In the genomic region with DNA sequence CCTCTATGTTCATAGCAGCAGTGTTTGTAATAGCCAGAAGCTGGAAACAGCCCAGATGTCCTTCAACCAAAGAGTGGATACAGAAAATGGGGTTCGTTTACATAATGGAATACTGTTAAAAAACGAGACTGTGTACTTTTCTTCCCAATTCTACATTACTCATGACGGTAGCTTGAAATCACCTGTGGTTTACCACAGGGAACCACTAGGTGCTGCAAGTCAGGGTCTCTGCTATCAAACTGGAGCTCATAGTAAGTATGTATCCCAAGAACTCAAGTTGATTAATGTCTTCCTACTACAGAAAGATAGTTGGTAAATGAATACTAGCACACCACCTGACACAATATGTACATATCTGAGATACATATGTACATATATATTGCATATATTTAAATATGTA, we compare ENCODE assay signal across 18 mouse cellular contexts.
"Had no signal": no experiment of that assay in that cellular context is flagged by ENCODE, and none has a peak within 500 bp of the region (broad histone marks: within the 10 kb centered on the region; RNA-seq: fewer than 3 reads in every experiment).

No protein-coding gene starts in this region.

- H3K9ac ChIP-seq: lung, embryonic 14.5 days; midbrain, embryonic 13.5 days; midbrain, embryonic 15.5 days; neural tube, embryonic 13.5 days; neural tube, embryonic 15.5 days; stomach, embryonic 15.5 days had no signal

- H3K27ac ChIP-seq: midbrain, embryonic 13.5 days; midbrain, embryonic 15.5 days; neural tube, embryonic 13.5 days; neural tube, embryonic 15.5 days; stomach, embryonic 15.5 days; stomach, postnatal 0 days had no signal

- H3K36me3 ChIP-seq: midbrain, embryonic 13.5 days; midbrain, embryonic 15.5 days; neural tube, embryonic 13.5 days; neural tube, embryonic 15.5 days; stomach, embryonic 15.5 days had no signal

- H3K9me3 ChIP-seq: megakaryocyte, embryonic 14.5 days; midbrain, embryonic 13.5 days; midbrain, embryonic 15.5 days; neural tube, embryonic 13.5 days; neural tube, embryonic 15.5 days; stomach, embryonic 15.5 days had no signal

- H3K27me3 ChIP-seq: megakaryocyte, embryonic 14.5 days; midbrain, embryonic 13.5 days; midbrain, embryonic 15.5 days; neural tube, embryonic 13.5 days; neural tube, embryonic 15.5 days; stomach, embryonic 15.5 days had no signal

- H3K4me1 ChIP-seq: megakaryocyte, embryonic 14.5 days; midbrain, embryonic 13.5 days; midbrain, embryonic 15.5 days; neural tube, embryonic 13.5 days; neural tube, embryonic 15.5 days; stomach, embryonic 15.5 days had no signal

- ATAC-seq: midbrain, embryonic 13.5 days; midbrain, embryonic 15.5 days had no signal

- H3K4me3 ChIP-seq: megakaryocyte, embryonic 14.5 days; midbrain, embryonic 13.5 days; midbrain, embryonic 15.5 days; myocyte; neural tube, embryonic 13.5 days; neural tube, embryonic 15.5 days; stomach, embryonic 15.5 days had no signal

- DNase-seq: lung, adult 18-20 months; lung, embryonic 14.5 days; lung, postnatal 10 days; lung, postnatal 4 days; retina, postnatal 1 day; right cerebral cortex, adult 18-20 months; right cerebral cortex, postnatal 25 days; right cerebral cortex, postnatal 4 days; thymus, adult 2 months; thymus, postnatal 25 days had no signal
